Mouse (Mus musculus): ENCODE data around the gene Alg14.

DNA sequence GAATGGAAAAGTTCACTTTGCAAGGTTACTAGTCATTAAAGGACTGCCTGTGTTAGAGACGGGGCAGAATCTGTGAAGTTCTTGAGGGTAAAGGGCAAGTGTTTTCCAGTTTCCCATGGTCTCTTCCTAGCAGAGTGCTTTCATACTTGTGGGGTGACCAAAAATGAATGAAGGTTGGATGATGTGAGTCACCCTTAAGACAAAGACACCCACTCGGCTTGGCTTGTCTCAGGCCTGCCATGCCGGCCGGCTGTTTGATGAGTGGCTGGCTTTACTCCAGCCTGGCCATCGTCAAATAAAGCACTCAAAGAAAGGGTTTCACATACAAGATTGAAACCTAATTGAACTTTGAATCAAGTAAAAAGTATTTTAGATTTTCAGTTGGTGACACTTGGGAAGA, 35.8 kb downstream of the Alg14 start:
- TF ChIP-seq CTCF (IDR thresholded peaks at IDR 0.05; ENCODE audit: low read depth) = no peak
- TF ChIP-seq EP300 (optimal IDR thresholded peaks at IDR 0.05) = no peak

Data from stomach, postnatal 0 days (tissue).